Mouse (Mus musculus) adrenal gland, postnatal 14 days (tissue): ENCODE measurements at regions not wholly inside any gene's neighbourhood (a gene's known extent, or its start where the extent isn't known, plus 50 kb on each side); places are given as distances from the start of the nearest gene placed in this dataset.

ENCODE experiments used
- DNase-seq: peaks from one replicate; pipeline ENCODE4 v3.0.0; 2021; ENCODE audit warnings: mixed read lengths

DNA sequence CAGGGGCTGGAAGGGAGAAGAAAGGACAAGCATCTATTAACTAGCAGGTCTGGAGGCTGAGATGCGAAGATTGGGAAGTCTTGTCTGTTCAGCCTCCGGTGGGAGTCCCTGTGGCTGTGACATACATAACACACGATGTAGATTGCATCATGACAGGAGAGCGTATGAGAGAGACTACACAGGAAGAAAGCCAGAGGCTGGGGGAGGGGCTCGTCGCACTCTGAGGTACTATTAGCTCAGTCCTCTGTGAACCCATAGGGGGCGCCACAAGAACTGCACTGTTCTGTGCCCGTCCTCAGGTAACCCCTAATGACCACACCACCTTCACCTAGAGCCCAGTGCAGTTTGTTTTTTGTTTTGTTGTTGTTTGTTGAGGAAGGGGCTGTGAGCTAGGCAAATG lies 102.7 kb upstream of the Arid2 start:
- DNase-seq, result no peak

DNA sequence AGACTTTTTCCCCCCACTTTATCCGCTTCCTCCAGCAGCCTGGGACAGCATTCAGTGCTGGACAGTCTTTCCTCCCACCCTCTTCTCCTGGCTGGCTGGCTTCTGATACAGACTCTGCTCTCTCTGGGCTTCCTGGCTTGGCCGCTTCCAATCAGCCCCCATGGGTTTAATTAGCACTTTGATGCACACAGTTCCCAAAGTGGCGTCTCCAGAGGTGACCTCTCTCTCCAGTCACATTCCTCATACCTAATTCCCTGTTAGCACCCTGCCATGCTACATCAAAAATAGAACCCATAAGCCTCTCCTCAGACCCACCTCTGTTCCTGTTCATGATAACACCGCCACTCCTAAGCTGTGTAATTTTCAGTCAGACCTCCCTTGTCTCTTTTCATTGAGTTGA lies 101.9 kb upstream of the Arid2 start:
- no peak for DNase-seq

DNA sequence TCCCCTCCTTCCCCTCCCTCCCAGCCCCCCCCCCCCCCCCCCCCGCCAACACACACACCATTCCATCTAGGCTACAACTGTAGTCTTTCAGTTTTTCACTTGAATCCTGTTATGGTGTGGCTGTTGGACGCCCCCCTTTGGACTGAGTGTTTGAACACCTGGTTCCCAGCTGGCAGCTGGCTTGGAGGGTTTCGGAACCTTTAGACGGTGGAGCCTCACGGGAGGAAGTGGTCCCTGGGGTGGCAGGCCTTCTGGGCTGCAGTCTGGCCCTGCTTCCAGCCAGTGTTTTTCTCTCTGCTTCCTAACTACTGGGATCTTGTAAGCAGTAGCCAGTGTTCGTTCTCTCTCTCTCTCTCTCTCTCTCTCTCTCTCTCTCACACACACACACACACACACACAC lies 101.4 kb upstream of the Arid2 start:
- no peak for DNase-seq

DNA sequence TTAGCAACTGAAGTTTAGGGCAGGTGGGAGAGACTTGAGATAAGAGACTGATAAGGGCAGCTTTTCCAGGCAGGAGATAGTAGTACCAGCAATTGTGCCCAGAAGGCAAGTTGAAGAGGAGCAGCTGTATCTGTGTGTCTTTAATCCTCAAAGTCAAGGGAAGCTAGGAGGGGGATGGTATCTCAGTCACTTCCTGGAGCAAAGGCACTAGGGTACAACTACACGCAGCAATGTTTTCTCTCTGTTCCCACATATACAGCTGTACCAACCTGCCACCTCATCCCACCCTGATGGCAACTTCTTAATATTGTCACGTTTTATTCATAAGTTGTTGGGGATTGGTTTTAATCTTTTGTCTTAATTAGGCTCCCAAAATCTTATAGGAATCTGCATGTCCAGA lies 97.8 kb upstream of the Arid2 start:
- no peak for DNase-seq

DNA sequence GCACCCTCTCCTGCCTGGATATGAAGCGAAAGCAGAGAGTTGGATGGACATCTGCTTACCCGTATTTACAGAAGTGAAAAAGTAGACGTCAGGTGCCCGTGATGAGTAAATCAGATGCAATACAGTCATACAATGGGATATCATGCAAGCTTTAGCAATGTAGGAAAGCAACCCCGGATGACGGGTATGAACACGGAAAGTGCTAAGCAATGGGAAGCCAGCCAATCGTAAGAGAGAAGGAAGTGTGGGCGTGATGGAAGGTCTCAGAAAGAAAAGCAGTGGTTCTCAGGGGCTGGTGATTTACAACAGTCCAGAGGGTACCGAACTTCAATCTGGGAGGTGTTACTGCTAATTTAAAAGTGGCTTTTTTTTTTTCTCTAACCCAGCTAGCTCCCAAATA lies 89.9 kb upstream of the Arid2 start:
- no peak for DNase-seq

DNA sequence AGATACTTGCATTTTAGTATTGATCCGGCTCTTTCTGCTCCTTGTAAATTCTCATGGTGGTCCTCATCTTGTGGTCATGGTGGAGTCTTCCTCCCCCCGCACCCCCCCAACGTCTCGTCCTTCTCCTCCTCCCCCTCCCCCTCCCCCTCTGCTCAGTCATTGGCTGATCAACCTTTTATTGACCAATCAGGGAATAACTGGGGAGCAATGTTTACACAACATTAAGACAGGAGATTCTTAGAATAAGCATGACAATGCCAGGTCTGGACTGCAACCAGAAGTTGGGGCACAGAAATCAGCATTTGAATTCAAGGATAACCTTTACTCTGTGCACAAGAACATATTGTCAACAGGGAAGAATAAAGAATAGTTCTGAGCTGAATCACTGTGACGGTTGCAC lies 89.4 kb upstream of the Arid2 start:
- no peak for DNase-seq

DNA sequence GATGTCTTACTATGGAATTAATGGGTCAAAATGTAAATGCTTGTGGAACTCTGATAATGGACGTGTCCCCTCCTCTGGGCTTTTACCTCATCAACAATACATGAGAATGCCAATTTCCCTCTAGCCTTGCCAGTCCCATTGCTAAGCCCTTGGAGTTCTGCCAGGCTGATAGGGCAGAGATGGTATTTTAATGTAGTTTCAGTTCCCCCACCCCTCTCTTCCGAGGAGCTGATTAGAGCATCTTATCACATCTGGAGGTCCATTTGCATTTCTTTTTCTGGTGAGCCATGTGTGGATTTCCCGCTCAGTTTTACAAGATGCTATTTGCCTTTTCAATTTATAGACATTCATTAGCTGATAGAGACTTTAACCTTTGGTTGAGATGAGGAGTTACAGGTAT lies 86.0 kb upstream of the Arid2 start:
- no peak for DNase-seq

DNA sequence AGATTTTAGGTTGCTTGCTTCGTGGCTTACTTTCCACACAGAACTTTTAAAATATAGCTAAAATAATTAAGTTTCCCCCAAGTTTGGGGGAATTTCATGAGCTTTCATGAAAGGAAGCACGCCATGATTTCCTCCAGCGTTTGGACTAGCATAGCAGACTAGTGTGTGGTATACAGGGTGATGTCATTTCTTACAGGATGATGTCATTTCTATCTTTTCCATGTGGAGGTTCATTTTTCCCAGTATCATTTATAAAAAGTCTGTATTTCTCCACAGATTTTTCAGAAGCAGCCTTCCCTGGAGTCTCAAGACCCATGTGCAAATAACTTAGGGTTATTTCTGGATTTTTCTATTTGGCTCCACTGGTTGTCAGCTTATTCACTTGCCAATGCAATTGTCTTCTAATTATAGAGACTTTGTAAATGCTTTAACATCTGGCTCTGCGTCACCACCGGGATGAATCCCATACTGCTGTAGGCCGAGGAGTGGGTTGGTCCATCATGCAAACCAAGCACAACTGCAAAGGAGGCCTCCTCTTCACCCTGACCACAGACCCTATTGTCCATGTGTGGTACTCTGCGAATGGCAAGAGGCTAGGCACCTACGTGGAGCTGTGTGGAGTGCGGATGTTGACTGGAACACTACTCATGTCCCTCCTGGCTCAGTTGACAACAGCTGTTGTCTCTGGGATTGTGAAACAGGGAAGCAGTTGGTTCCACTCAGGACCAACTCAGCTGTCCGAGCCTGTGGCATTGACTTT lies 85.4 kb upstream of the Arid2 start:
- DNase-seq, result no peak

DNA sequence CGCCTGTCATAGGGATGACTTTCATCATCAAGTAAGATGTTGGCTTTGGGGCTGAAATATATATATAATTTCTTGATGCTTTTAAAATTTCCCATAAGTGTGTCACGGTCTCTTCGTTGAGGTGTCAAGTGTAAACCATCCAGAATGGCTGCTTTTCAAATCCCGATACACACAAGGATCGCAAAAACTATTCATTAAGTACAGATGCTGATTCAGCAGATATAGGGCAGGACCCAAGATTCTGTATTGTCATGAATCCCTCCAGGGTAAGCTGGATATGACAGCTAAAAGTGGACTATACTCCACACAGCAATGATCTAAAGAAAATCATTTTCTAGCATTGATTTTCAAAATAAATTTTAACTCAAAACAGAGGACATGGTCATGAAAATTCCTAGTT lies 83.1 kb upstream of the Arid2 start:
- DNase-seq, result no peak

DNA sequence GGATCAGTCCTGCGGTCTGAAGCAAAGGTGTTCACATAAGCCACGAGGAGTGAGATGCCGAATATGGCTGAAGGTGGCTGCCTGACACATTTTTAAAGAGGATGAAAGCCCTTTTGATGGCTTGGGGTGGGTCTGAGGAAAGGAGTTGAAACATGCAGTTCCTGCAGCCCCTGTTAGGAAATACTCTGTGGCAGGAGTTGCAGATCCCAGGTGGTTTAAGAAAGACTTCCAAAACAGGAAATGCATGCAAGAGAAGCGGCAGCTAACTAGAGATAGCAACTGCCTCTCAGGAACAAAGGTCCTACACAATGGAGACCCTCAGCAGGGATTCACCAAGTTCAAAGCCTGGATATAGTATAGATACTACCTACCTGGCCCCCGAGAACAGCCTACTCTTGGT lies 82.7 kb upstream of the Arid2 start:
- no peak for DNase-seq

DNA sequence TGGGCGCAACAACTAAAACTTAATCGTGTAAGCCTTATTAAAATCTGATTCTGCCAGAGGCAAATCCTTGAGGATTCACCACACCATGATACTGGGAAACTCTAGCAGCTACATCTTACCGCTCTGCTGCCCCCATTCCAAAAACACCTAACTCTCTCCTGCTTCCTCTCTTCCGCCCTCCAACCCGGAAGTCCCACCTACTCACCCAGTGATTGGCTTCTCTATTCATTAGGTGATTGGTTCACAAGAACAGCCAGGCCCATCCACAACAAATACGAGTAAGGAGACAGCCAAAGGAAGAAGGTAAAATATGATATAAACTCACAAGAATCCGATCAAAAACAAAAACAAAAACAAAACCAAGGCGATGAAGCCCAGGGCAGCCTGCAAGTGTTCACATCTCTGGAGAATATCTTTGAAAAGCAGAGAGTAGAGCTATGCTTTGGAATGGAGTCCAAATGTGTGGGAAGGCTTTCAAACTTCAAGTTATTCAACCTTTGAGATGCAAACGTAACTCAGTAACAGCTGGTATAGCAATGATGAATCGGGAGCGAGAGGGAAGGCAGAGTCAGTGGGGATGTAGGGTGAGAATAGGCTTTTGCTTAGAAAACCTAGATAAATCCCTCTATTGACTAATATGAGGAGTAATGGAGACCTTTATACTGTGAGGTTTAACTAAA lies 76.5 kb upstream of the Arid2 start:
- DNase-seq, result no peak

DNA sequence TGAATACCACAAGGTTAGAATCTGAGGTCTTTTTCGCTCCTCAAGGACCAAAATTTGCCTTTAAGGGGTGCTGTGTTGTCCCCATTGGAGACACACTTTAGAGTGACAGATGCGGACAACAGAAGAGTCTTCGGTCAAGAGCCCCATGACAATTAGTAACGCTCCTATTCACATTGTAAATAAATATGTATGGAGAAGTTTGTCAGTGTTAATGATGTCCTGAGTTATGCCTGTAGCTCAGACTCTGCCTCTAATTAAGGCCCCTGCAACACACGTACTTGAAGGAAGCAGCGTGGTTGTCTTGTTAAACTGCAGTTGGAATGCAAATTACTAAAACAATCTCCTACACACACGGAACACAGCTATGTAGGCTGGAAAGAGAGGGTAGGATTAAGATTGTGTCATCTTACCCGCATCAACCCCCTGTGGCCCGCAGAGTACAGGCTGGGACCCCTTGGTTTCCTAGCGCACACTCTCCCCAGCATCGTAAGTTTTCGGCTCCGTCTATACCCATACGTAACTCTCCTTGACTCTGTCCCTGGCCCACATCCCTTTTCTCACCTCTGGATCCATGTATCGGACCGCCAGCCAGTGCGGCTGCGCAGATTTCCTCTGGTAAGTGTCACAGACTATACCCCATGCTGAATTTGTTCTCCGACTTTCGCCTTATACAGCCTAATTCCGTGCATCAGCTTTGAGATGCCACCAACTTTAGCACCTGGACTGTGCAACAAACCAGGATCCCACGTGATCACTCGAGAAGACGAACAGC lies 73.6 kb upstream of the Arid2 start:
- DNase-seq, result no peak

DNA sequence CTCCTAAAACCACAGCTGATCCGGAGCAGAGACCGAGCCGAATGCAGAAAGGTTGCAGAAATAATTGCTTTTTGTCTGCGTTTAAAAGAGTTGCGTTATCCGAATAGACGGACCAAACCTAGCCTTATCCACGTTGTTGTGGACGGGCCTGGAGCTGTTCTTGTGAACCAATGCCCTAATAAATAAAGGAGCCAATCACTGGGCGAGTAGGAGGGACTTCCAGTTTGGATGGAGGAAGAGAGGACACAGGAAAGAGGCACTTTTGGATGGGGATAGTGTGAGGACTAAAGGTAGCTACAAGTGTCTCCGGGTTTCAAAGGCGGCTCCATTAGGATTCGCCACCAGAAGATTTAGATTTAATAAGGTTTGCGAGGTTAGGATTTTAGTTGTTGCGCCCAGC lies 69.4 kb upstream of the Arid2 start:
- DNase-seq, result no peak

DNA sequence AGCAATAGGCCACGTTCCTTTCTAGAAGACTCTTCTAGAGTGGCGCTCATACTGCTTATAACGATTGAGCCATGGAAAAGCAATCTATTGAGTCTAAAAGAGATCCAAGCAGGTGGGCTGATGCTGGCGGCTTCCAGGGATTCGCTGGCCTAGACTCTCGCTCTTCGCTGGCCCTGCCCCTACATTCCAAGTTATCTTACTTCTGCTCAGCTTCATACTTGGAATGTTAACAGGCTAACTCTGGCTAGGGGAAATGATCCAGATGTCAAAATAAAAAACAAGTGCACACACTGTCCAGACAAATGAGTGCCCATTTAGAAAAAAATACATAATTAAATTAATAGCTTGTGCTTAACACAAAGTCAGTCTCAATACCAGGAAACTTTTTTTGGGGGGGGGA lies 67.6 kb upstream of the Arid2 start:
- DNase-seq, result no peak

DNA sequence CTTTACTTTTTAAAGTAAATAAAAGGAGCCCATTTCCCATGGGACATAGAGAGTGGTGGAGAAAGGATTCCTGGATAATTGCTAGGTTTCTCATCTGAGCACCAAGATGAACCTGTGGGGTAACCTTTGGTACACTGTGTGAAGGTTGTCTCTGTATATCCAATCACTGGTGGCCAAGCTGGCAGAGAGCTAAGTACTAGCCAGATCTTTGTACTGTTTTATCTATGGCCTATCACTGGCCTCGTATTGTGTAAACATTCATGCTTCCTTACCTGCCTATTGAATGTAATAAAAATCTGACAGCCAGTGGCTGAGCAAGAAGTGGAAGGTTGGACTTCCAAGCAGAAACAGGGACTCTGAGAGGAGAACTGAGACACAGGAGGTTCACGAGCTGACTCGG lies 55.3 kb upstream of the Arid2 start:
- DNase-seq, result no peak

DNA sequence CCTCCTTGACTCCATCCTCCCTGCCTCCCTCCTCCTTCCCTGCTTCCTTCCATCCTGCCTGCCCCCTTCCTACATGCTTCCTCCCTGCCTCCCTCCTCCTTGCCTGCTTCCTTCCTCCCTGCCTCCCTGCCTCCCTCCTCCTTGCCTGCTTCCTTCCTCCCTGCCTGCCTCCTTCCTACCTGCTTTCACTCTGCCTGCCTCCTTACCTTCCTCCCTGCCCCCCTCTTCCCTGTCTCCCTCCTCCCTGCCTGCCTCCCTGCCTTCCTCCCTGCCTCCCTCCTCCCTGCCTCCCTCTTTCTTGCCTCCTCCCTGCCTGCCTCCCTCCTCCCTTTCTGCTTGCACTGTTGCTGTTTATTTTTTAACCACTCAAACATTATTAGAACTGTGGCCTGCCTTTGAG lies 54.2 kb upstream of the Arid2 start:
- DNase-seq, result no peak

DNA sequence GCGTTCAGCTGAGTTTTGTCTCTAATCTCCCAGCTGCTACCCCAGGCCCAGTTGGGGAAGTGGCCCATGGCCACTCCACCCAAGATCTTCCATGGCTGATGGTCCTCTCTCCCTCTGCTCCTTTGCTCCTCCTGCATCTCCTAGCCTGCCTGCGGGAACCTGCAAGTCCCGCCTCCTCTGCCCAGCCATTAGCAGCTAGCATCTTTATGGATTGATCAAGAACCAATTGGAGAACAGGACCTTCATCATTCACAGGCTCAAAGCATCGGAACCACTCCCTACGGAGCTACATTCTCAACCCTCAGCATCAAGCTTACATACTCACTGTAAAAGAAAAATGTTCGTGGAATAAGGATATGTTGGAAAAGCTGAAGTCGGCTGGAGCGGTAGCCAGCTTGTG lies 52.5 kb upstream of the Arid2 start:
- DNase-seq, result no peak
